Mouse (Mus musculus) stomach, embryonic 15.5 days (tissue): ENCODE results near the gene Obp2a. TPM values are rescaled to one million over a fixed set of nuclear protein-coding genes. Genes with fewer than 3 reads are reported as not detected.
"Not testable (repeated sequence)": the region's sequence is repeated elsewhere in the genome, so short reads cannot be mapped to it uniquely, and the experiment has no call there.

Experiments
- ATAC-seq: fragments of 200-750 bp; cut with Nextera tagmentation; 2 replicates; pipeline ENCODE4 v1.8.0; 2017; ENCODE audit warnings: low read depth, moderate number of reproducible peaks, moderate TSS enrichment; ENCODE audit not compliant: insufficient read depth, low FRiP score
- H3K27ac ChIP-seq: fragments of 300-500 bp; sonication (generic); 2 replicates; pipeline ENCODE4 v1.5.1; 2015; ENCODE audit warnings: mild to moderate bottlenecking, inconsistent platforms
- H3K27me3 ChIP-seq: fragments of 300-500 bp; sonication (generic); replicated peaks from 2 replicates; pipeline ENCODE4 v1.6.1; 2015; ENCODE audit warnings: inconsistent platforms
- H3K36me3 ChIP-seq: fragments of 300-500 bp; sonication (generic); 2 replicates; pipeline ENCODE4 v1.6.1; 2015; ENCODE audit warnings: inconsistent platforms
- H3K4me1 ChIP-seq: fragments of 300-500 bp; sonication (generic); 2 replicates; pipeline ENCODE4 v1.6.1; 2015; ENCODE audit warnings: inconsistent platforms
- H3K4me2 ChIP-seq: fragments of 300-500 bp; sonication (generic); 2 replicates; pipeline ENCODE4 v1.6.1; 2015; ENCODE audit warnings: mild to moderate bottlenecking, inconsistent platforms
- H3K4me3 ChIP-seq: fragments of 300-500 bp; sonication (generic); replicated peaks from 2 replicates; pipeline ENCODE4 v1.5.1; 2015; ENCODE audit warnings: inconsistent platforms
- H3K9ac ChIP-seq: fragments of 300-500 bp; sonication (generic); 2 replicates; pipeline ENCODE4 v1.6.1; 2015; ENCODE audit warnings: inconsistent platforms
- H3K9me3 ChIP-seq: fragments of 300-500 bp; sonication (generic); 2 replicates; pipeline ENCODE4 v1.6.1; 2016; ENCODE audit warnings: inconsistent platforms
- WGBS: fragments of 180-500 bp; shearing (Covaris S2); methylation state at CpG from one replicate; pipeline ENCODE4 v1.1.7; 2015; 5-methylcytosine and 5-hydroxymethylcytosine counted together
- polyA plus RNA-seq: library from polyadenylated mRNA; unstranded; fragments of >200 nt; fragmentation: Nextera tagmentation; extraction: Ambion mirVana; gene quantifications from 2 replicates; pipeline ENCODE4 v1.2.1, GENCODE M21; 2015

Gene Obp2a
- polyA plus RNA-seq, 1 experiment from 2014 or later, result not detected

GRCm38 (mm10) chr2:25679559-25679958 is 20.3 kb upstream of the Obp2a start:
- no peak for ATAC-seq
- Histone ChIP-seq H3K4me2 (no peak overlapping the region), H3K4me3 (no peak overlapping the region), H3K27me3 (no peaks in the 10 kb centered on the region), H3K36me3 (no peaks in the 10 kb centered on the region), H3K9ac (no peak overlapping the region), H3K9me3 (no peaks in the 10 kb centered on the region), H3K4me1 (no peaks in the 10 kb centered on the region), H3K27ac (no peak overlapping the region)
- WGBS, result 78% methylated on average over 6 of the region's 6 CpGs

- ATAC-seq, result no peak
- Histone ChIP-seq H3K4me1 (no peaks in the 10 kb centered on the region), H3K9me3 (no peaks in the 10 kb centered on the region), H3K27me3 (no peaks in the 10 kb centered on the region), H3K4me3 (no peak within 1 kb of the TSS), H3K27ac (no peak within 1 kb of the TSS), H3K9ac (no peak within 1 kb of the TSS), H3K36me3 (no peaks in the 10 kb centered on the region), H3K4me2 (no peak within 1 kb of the TSS)
- WGBS, result 73% methylated on average over 2 of the region's 2 CpGs
These were observed 17.4 kb upstream of the Obp2a start, which contains the start of gene Lcn10 for GRCm38 (mm10) chr2:25682426-25682825. Gene Lcn10, plus strand, starts transcription at chr2:25682726.

- H3K36me3 ChIP-seq, result no peaks in the 10 kb centered on the region
- H3K4me2 ChIP-seq, result no peak overlapping the region
- no peaks in the 10 kb centered on the region for H3K4me1 ChIP-seq
- H3K4me3 ChIP-seq, result no peak overlapping the region
- H3K9ac ChIP-seq, result no peak overlapping the region
- no peaks in the 10 kb centered on the region for H3K27me3 ChIP-seq
- no peaks in the 10 kb centered on the region for H3K9me3 ChIP-seq
- ATAC-seq, result no peak
- H3K27ac ChIP-seq, result no peak overlapping the region
- WGBS, result 65% methylated on average over 4 of the region's 4 CpGs
These were observed 12.9 kb upstream of the Obp2a start for GRCm38 (mm10) chr2:25686941-25687340.

- no peaks in the 10 kb centered on the region for H3K9me3 ChIP-seq
- H3K4me2 ChIP-seq, result no peak overlapping the region
- H3K4me3 ChIP-seq, result no peak overlapping the region
- no peak overlapping the region for H3K9ac ChIP-seq
- ATAC-seq, result peak; percentile 63; the same call in 1 of the 2 replicates
- H3K27me3 ChIP-seq, result no peaks in the 10 kb centered on the region
- H3K4me1 ChIP-seq, result no peaks in the 10 kb centered on the region
- no peaks in the 10 kb centered on the region for H3K36me3 ChIP-seq
- H3K27ac ChIP-seq, result no peak overlapping the region
These were observed 5.2 kb upstream of the Obp2a start for GRCm38 (mm10) chr2:25694605-25695004.

- H3K27ac ChIP-seq, result no peak overlapping the region
- H3K9ac ChIP-seq, result no peak overlapping the region
- ATAC-seq, result no peak
- H3K9me3 ChIP-seq, result no peaks in the 10 kb centered on the region
- H3K36me3 ChIP-seq, result no peaks in the 10 kb centered on the region
- no peak overlapping the region for H3K4me3 ChIP-seq
- WGBS, result 63% methylated on average over 4 of the region's 4 CpGs
- H3K27me3 ChIP-seq, result no peaks in the 10 kb centered on the region
- H3K4me2 ChIP-seq, result no peak overlapping the region
- no peaks in the 10 kb centered on the region for H3K4me1 ChIP-seq
These were observed 2.9 kb upstream of the Obp2a start for GRCm38 (mm10) chr2:25696951-25697350.

GRCm38 (mm10) chr2:25698696-25699095 is 1.1 kb upstream of the Obp2a start:
- Histone ChIP-seq H3K9me3 (no peaks in the 10 kb centered on the region), H3K27ac (no peak overlapping the region), H3K9ac (no peak overlapping the region), H3K4me2 (no peak overlapping the region), H3K4me3 (no peak overlapping the region), H3K36me3 (no peaks in the 10 kb centered on the region), H3K4me1 (no peaks in the 10 kb centered on the region), H3K27me3 (no peaks in the 10 kb centered on the region)
- ATAC-seq, result no peak
- 89% methylated on average over 2 of the region's 2 CpGs for WGBS

GRCm38 (mm10) chr2:25701001-25701400 is 1.2 kb downstream of the Obp2a start:
- 73% methylated on average over 5 of the region's 5 CpGs for WGBS
- no peaks in the 10 kb centered on the region for H3K27me3 ChIP-seq
- H3K4me3 ChIP-seq, result no peak overlapping the region
- H3K4me2 ChIP-seq, result no peak overlapping the region
- H3K36me3 ChIP-seq, result no peaks in the 10 kb centered on the region
- H3K4me1 ChIP-seq, result no peaks in the 10 kb centered on the region
- no peaks in the 10 kb centered on the region for H3K9me3 ChIP-seq
- ATAC-seq, result no peak
- H3K9ac ChIP-seq, result no peak overlapping the region
- no peak overlapping the region for H3K27ac ChIP-seq

GRCm38 (mm10) chr2:25703706-25704105 is 3.9 kb downstream of the Obp2a start:
- Histone ChIP-seq H3K9ac (no peak overlapping the region), H3K4me1 (peaks cover 7% of the 10 kb centered on the region; the same call in 1 of the 2 replicates), H3K9me3 (no peaks in the 10 kb centered on the region), H3K36me3 (no peaks in the 10 kb centered on the region), H3K27ac (no peak overlapping the region), H3K4me2 (no peak overlapping the region), H3K4me3 (no peak overlapping the region), H3K27me3 (no peaks in the 10 kb centered on the region)
- 65% methylated on average over 4 of the region's 4 CpGs for WGBS
- ATAC-seq, result no peak

- Histone ChIP-seq H3K27me3 (no peaks in the 10 kb centered on the region), H3K4me2 (peak within 1 kb of the TSS; percentile 84), H3K4me1 (peaks cover 7% of the 10 kb centered on the region; the same call in 1 of the 2 replicates), H3K9ac (peak within 1 kb of the TSS; percentile 65), H3K9me3 (no peaks in the 10 kb centered on the region), H3K4me3 (peak within 1 kb of the TSS; percentile 75), H3K36me3 (no peaks in the 10 kb centered on the region), H3K27ac (peak within 1 kb of the TSS; percentile 72)
- peak; percentile 90 for ATAC-seq
- WGBS, result under 1% methylated on average over 78 of the region's 78 CpGs
These were observed 7.0 kb downstream of the Obp2a start, which contains the start of gene Bmyc for GRCm38 (mm10) chr2:25706643-25707481. Gene Bmyc, plus strand, starts transcription at chr2:25706739.

GRCm38 (mm10) chr2:25708121-25708520 is 8.3 kb downstream of the Obp2a start:
- Histone ChIP-seq H3K27ac (no peak overlapping the region), H3K36me3 (no peaks in the 10 kb centered on the region), H3K9ac (no peak overlapping the region), H3K4me2 (peak overlapping the region; percentile 35), H3K9me3 (no peaks in the 10 kb centered on the region), H3K27me3 (no peaks in the 10 kb centered on the region), H3K4me3 (peak overlapping the region; percentile 1; the same call in 1 of the 2 replicates), H3K4me1 (peaks cover 7% of the 10 kb centered on the region; the same call in 1 of the 2 replicates)
- ATAC-seq, result no peak
- 83% methylated on average over 2 of the region's 2 CpGs for WGBS

GRCm38 (mm10) chr2:25709056-25709455 is 9.2 kb downstream of the Obp2a start:
- not testable (repeated sequence) for H3K36me3 ChIP-seq, ATAC-seq, H3K27ac ChIP-seq, H3K4me3 ChIP-seq, H3K9ac ChIP-seq, H3K27me3 ChIP-seq, H3K4me2 ChIP-seq, H3K9me3 ChIP-seq, H3K4me1 ChIP-seq
- 88% methylated on average over 1 of the region's 1 CpGs for WGBS

GRCm38 (mm10) chr2:25709791-25710190 is 9.9 kb downstream of the Obp2a start:
- not testable (repeated sequence) for H3K27ac ChIP-seq, H3K9ac ChIP-seq, H3K27me3 ChIP-seq, ATAC-seq, H3K9me3 ChIP-seq, H3K4me1 ChIP-seq, H3K36me3 ChIP-seq, H3K4me2 ChIP-seq, H3K4me3 ChIP-seq
- WGBS, result 84% methylated on average over 2 of the region's 2 CpGs
